Mouse (Mus musculus) hindbrain, embryonic 15.5 days (tissue): ENCODE results near the gene Ostm1. TPM values are rescaled to one million over a fixed set of nuclear protein-coding genes. Genes with fewer than 3 reads are reported as not detected.

ENCODE experiments used
- ATAC-seq: fragments of 200-750 bp; cut with Nextera tagmentation; 2 replicates; pipeline ENCODE4 v1.8.0; 2017; ENCODE audit warnings: low read depth, moderate number of reproducible peaks, moderate TSS enrichment; ENCODE audit not compliant: low FRiP score
- H3K27ac ChIP-seq: fragments of 300-500 bp; sonication (generic); replicated peaks from 2 replicates; pipeline ENCODE4 v1.5.1; 2015; ENCODE audit warnings: mild to moderate bottlenecking, inconsistent platforms
- H3K27me3 ChIP-seq: fragments of 300-500 bp; sonication (generic); 2 replicates; pipeline ENCODE4 v1.6.1; 2015; ENCODE audit warnings: control low read depth, inconsistent platforms
- H3K36me3 ChIP-seq: fragments of 300-500 bp; sonication (generic); 2 replicates; pipeline ENCODE4 v1.6.1; 2015; ENCODE audit warnings: control low read depth, inconsistent platforms
- H3K4me1 ChIP-seq: fragments of 300-500 bp; sonication (generic); replicated peaks from 2 replicates; pipeline ENCODE4 v1.6.1; 2015; ENCODE audit warnings: control low read depth, inconsistent platforms
- H3K4me2 ChIP-seq: fragments of 300-500 bp; sonication (generic); 2 replicates; pipeline ENCODE4 v1.6.1; 2015; ENCODE audit warnings: moderate library complexity, mild to moderate bottlenecking, inconsistent platforms
- H3K4me3 ChIP-seq: fragments of 300-500 bp; sonication (generic); 2 replicates; pipeline ENCODE4 v1.5.1; 2015; ENCODE audit warnings: mild to moderate bottlenecking, inconsistent platforms
- H3K9ac ChIP-seq: fragments of 300-500 bp; sonication (generic); 2 replicates; pipeline ENCODE4 v1.6.1; 2015; ENCODE audit warnings: inconsistent platforms
- H3K9me3 ChIP-seq: fragments of 300-500 bp; sonication (generic); 2 replicates; pipeline ENCODE4 v1.6.1; 2016; ENCODE audit warnings: control low read depth, inconsistent platforms
- WGBS: fragments of 180-500 bp; shearing (Covaris S2); methylation state at CpG from one replicate; pipeline ENCODE4 v1.1.7; 2015; 5-methylcytosine and 5-hydroxymethylcytosine counted together
- polyA plus RNA-seq: library from polyadenylated mRNA; unstranded; fragments of >200 nt; fragmentation: Nextera tagmentation; extraction: Ambion mirVana; gene quantifications from 2 replicates; pipeline ENCODE4 v1.2.1, GENCODE M21; 2015

Ostm1 gene
- polyA plus RNA-seq, 1 experiment from 2014 or later: 35.4 TPM

DNA sequence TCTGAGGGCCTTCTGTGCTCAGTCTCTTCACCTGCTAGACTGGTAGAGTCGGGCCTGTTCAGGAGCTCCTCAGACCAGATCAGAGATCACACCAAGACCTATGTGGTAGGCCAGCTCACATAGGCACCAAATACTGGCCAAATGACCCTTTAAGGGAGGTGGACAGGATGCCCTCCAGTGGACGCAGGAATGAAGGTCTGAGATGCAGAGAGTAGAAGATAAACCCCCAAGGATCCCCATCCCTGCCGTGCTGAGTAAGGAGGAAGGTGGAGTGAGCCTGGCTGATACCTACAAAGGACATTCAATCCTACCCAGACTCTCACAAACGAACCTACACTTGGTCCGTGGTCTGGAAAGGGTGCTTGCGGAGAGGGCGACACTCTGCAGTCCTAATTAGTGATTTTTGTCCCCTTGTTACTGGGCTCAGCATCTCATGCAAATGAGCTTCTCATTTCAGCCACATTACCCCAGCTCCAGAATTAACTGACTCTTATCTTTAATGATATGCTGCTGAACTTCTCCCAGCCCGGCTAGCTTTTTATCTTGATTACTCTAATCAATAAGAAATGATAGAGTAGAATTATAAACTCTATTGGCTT, 50.6 kb downstream of the Ostm1 start:
- H3K36me3 ChIP-seq: no peaks in the 10 kb centered on the region
- H3K27me3 ChIP-seq: peaks cover 76% of the 10 kb centered on the region
- WGBS: under 1% methylated on average over 8 of the region's 8 CpGs
- H3K4me2 ChIP-seq: no peak overlapping the region
- H3K27ac ChIP-seq: no peak overlapping the region
- no peak for ATAC-seq
- H3K9ac ChIP-seq: no peak overlapping the region
- no peaks in the 10 kb centered on the region for H3K9me3 ChIP-seq
- no peak overlapping the region for H3K4me3 ChIP-seq
- H3K4me1 ChIP-seq: peaks cover 16% of the 10 kb centered on the region

DNA sequence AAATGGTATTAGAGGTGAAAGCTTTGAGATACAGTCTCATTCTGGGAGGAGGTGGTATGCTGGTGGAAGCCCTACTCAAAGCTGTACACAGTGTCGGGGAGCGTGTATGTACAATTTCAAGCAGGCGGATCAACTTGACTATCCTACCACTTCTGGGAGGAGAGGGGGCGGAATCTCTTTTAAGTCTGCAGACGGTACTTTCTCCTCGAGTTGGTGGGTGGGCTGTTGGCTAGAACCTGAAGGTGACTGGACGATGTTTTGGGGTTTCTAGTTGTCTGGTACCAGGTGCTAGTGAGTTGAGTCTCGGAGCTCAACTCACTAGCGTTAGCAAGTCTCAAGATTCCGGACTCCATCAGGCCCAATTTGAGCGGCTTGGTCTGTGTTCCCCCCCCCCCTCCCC, 51.4 kb downstream of the Ostm1 start:
- Histone ChIP-seq H3K4me1 (peaks cover 16% of the 10 kb centered on the region), H3K9ac (no peak overlapping the region), H3K4me2 (no peak overlapping the region), H3K27ac (no peak overlapping the region), H3K36me3 (no peaks in the 10 kb centered on the region), H3K27me3 (peaks cover 68% of the 10 kb centered on the region), H3K9me3 (no peaks in the 10 kb centered on the region), H3K4me3 (no peak overlapping the region)
- 4% methylated on average over 11 of the region's 11 CpGs for WGBS
- no peak for ATAC-seq

GRCm38 (mm10) chr10:42635566-42636359, 52.1 kb downstream of the Ostm1 start:
- under 1% methylated on average over 46 of the region's 52 CpGs for WGBS
- no peak; the same call in 1 of the 2 replicates for ATAC-seq
- Histone ChIP-seq H3K9ac (no peak overlapping the region), H3K4me1 (peaks cover 16% of the 10 kb centered on the region), H3K4me3 (0 out of 2 replicates have a peak overlapping the region, but pooled peaks have one; percentile 3), H3K36me3 (no peaks in the 10 kb centered on the region), H3K4me2 (peak overlapping the region; percentile 35), H3K9me3 (no peaks in the 10 kb centered on the region), H3K27ac (no peak overlapping the region), H3K27me3 (peaks cover 60% of the 10 kb centered on the region)

- H3K27ac ChIP-seq: no peak overlapping the region
- peaks cover 54% of the 10 kb centered on the region for H3K27me3 ChIP-seq
- H3K4me2 ChIP-seq: peak overlapping the region; percentile 25; the same call in 1 of the 2 replicates
- H3K9ac ChIP-seq: no peak overlapping the region
- peaks cover 16% of the 10 kb centered on the region for H3K4me1 ChIP-seq
- no peaks in the 10 kb centered on the region for H3K9me3 ChIP-seq
- no peak for ATAC-seq
- peak overlapping the region; percentile 9; the same call in 1 of the 2 replicates for H3K4me3 ChIP-seq
- H3K36me3 ChIP-seq: no peaks in the 10 kb centered on the region
- 2% methylated on average over 27 of the region's 27 CpGs for WGBS
Measured at GRCm38 (mm10) chr10:42636360-42637182, 52.9 kb downstream of the Ostm1 start.

DNA sequence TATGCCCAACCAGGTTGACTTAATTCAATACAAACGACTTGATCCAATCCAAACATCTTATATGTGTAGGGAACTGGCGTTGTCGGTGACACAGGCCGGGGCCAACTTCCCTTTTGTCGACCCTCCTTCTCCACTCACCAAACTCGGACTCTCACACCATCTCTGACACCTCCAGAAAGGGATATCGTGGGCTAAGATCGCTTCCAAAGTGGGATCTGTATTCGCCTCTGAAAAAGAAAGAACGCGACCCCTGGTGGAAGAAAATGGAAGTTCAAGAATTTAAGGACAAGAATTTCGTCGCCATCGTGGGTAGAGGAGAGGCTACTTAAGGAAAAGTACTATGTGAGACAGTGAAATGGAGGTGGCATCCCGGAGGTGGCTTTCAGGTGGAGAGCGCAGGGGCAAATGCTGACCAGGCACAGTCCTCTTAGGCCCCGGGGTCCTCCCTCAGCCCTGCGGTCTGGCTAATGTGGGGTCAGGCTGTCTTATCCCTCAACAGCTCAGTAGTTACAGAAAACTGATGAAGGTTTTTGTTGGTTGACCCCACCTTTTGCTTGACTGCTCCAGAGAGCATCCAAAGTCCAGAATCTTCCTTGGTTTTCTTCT, 53.7 kb downstream of the Ostm1 start:
- WGBS: 5% methylated on average over 18 of the region's 18 CpGs
- H3K4me2 ChIP-seq: 0 out of 2 replicates have a peak overlapping the region, but pooled peaks have one; percentile 25

DNA sequence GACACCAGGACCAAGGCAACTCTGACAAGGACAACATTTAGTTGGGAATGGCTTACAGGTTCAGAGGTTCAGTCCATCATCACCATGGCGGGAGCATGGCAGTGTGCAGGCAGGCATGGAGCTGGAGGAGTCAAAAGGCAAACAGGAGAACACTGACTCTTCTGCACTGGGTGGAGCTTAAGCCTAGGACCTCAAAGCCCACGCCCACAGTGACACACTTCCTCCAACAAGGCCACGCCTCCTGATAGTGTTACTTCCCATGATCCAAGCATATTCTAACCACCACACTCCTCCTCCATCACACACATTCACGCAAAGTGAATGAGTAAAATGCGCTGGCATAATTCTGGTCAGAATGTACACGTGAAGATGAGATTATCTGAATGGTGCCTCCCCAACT, 56.2 kb downstream of the Ostm1 start:
- Histone ChIP-seq H3K27ac (no peak overlapping the region), H3K4me1 (peaks cover 13% of the 10 kb centered on the region), H3K27me3 (peaks cover 28% of the 10 kb centered on the region), H3K4me3 (no peak overlapping the region), H3K4me2 (no peak overlapping the region), H3K36me3 (no peaks in the 10 kb centered on the region), H3K9ac (no peak overlapping the region), H3K9me3 (no peaks in the 10 kb centered on the region)
- 86% methylated on average over 6 of the region's 6 CpGs for WGBS
- no peak for ATAC-seq

More for the DNA sequence above, 53.7 kb downstream of the Ostm1 start:
- Histone ChIP-seq H3K9ac (no peak overlapping the region), H3K4me3 (0 out of 2 replicates have a peak overlapping the region, but pooled peaks have one; percentile 9), H3K9me3 (no peaks in the 10 kb centered on the region), H3K4me1 (peaks cover 13% of the 10 kb centered on the region), H3K27ac (no peak overlapping the region), H3K36me3 (no peaks in the 10 kb centered on the region), H3K27me3 (peaks cover 52% of the 10 kb centered on the region)
- ATAC-seq: no peak

GRCm38 (mm10) chr10:42643638-42644037, 60.0 kb downstream of the Ostm1 start:
- no peaks in the 10 kb centered on the region for H3K9me3 ChIP-seq
- H3K27ac ChIP-seq: no peak overlapping the region
- no peak overlapping the region for H3K4me3 ChIP-seq
- no peak for ATAC-seq
- 83% methylated on average over 9 of the region's 9 CpGs for WGBS
- H3K27me3 ChIP-seq: peaks cover 4% of the 10 kb centered on the region
- H3K36me3 ChIP-seq: no peaks in the 10 kb centered on the region
- H3K4me2 ChIP-seq: no peak overlapping the region
- H3K4me1 ChIP-seq: no peaks in the 10 kb centered on the region
- no peak overlapping the region for H3K9ac ChIP-seq

DNA sequence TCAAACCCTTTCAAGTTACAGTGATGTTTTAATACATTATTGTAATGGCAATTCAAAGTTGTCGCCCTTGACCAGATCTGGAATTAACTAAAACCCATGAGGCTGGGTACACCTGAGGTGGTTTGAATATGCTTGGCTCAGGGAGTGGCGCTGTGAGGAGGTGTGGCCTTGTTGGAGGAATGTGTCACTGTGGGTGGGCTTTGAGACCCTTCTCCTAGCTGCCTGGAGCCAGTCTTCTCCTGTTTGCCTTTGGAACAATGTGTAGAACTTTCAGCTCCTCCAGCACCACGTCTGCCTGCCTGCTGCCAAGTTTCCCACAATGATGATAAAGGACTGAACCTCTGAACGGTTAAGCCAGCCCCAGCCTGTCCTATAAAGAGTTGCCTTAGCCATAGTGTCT, 62.7 kb downstream of the Ostm1 start:
- Histone ChIP-seq H3K9me3 (no peaks in the 10 kb centered on the region), H3K27ac (no peak overlapping the region), H3K36me3 (no peaks in the 10 kb centered on the region), H3K4me2 (no peak overlapping the region), H3K9ac (no peak overlapping the region), H3K4me3 (no peak overlapping the region), H3K27me3 (no peaks in the 10 kb centered on the region), H3K4me1 (no peaks in the 10 kb centered on the region)
- no peak for ATAC-seq
- WGBS: 46% methylated on average over 4 of the region's 4 CpGs

- no peaks in the 10 kb centered on the region for H3K4me1 ChIP-seq
- no peaks in the 10 kb centered on the region for H3K27me3 ChIP-seq
- 88% methylated on average over 2 of the region's 2 CpGs for WGBS
- no peak overlapping the region for H3K4me3 ChIP-seq
- ATAC-seq: no peak
- H3K9me3 ChIP-seq: no peaks in the 10 kb centered on the region
- H3K9ac ChIP-seq: no peak overlapping the region
- no peak overlapping the region for H3K27ac ChIP-seq
- no peaks in the 10 kb centered on the region for H3K36me3 ChIP-seq
- no peak overlapping the region for H3K4me2 ChIP-seq
Measured at GRCm38 (mm10) chr10:42661916-42662315, 78.3 kb downstream of the Ostm1 start.

DNA sequence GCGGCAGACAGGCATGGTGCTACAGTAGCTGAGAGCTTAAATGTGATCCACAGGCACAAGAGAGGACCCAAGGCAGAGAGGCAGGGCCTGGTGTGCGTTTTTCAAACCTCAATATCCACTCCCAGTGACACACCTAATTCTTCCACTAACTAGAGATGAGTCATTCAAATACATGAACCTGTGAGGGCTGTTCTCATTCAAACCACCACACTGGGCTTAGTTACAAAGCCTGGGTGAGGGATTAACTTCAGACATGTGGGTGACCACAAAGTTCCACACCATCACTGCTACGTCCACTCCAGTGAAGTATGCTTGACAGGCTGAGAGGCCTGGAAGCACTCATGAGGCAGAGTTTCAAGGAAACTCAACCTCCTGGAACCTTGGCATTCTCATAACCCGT, 86.3 kb downstream of the Ostm1 start:
- no peak overlapping the region for H3K4me2 ChIP-seq
- no peaks in the 10 kb centered on the region for H3K4me1 ChIP-seq
- no peak overlapping the region for H3K27ac ChIP-seq
- H3K9ac ChIP-seq: no peak overlapping the region
- no peak for ATAC-seq
- H3K9me3 ChIP-seq: no peaks in the 10 kb centered on the region
- H3K4me3 ChIP-seq: no peak overlapping the region
- no peaks in the 10 kb centered on the region for H3K36me3 ChIP-seq
- WGBS: 92% methylated on average over 4 of the region's 4 CpGs
- no peaks in the 10 kb centered on the region for H3K27me3 ChIP-seq

DNA sequence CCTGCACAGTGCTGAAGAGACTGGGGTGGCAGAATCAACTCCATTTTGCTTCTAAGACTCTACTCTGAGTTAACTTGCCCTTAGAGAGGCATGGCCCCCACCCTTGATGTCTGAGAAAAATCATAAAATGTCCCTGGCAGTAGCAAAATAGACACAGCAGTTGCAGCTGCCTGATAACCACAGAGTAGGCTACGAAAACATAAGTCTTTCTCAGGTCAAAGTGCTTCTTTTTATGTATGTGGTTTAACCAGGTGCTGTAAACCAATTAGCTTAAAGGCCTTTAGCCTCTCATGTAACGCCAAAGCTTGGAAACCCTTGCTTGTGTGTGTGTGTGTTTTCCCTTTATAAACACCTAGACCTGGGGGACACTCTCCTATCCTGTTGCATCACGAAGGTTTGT, 89.2 kb downstream of the Ostm1 start:
- no peaks in the 10 kb centered on the region for H3K4me1 ChIP-seq
- H3K27me3 ChIP-seq: no peaks in the 10 kb centered on the region
- no peak overlapping the region for H3K27ac ChIP-seq
- H3K9ac ChIP-seq: no peak overlapping the region
- no peaks in the 10 kb centered on the region for H3K36me3 ChIP-seq
- no peak for ATAC-seq
- no peaks in the 10 kb centered on the region for H3K9me3 ChIP-seq
- 86% methylated on average over 3 of the region's 3 CpGs for whole genome bisulfite sequencing
- H3K4me2 ChIP-seq: no peak overlapping the region
- H3K4me3 ChIP-seq: no peak overlapping the region
